8 mouse cellular contexts compared by ENCODE assay signal in the genomic region with DNA sequence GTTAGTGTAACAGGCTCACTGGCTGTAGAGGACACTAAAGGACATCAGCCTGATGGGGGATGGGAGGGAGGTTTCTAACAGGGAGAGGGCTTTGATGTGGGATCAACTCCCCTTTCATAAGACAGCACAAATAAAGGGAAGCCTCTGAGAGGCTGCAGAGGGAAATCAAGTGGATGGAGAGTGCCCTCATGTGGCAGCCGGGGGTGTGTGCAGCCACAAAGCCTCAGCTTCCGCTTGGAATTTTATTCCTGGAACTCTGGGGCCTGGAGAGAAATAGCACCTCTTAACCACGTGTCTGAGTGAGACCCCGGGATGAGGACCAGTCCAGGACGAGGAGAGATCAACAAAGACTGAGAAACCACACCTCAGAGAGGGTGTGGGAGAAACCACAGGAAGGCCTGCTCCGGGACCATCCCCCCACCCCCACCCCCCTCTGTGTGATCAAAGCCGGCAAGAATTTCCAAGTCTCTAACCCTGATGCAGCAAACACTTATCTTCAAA. TPM values are rescaled to one million over a fixed set of nuclear protein-coding genes. Genes with fewer than 3 reads are reported as not detected.
DNase-seq lines count a peak whose midpoint lies in the region; ATAC-seq lines count a peak whose summit lies in the region.

No protein-coding gene starts in this region.

- H3K36me3 ChIP-seq in hindbrain, embryonic 12.5 days = no peaks in the 10 kb centered on the region

- H3K4me2 ChIP-seq in hindbrain, embryonic 12.5 days (replicated peaks) = 0 out of 2 replicates have a peak overlapping the region, but pooled peaks have one; percentile 22

- H3K4me3 ChIP-seq in hindbrain, embryonic 12.5 days = no peak overlapping the region

- H3K27ac ChIP-seq in hindbrain, embryonic 12.5 days = 0 out of 2 replicates have a peak overlapping the region, but pooled peaks have one; percentile 42

- H3K4me1 ChIP-seq in hindbrain, embryonic 12.5 days = peaks cover 13% of the 10 kb centered on the region

- no peaks in the 10 kb centered on the region; the same call in 1 of the 2 replicates for H3K27me3 ChIP-seq in hindbrain, embryonic 12.5 days

- 0 out of 2 replicates have a peak overlapping the region, but pooled peaks have one; percentile 10 for H3K9ac ChIP-seq in hindbrain, embryonic 12.5 days

- WGBS in hindbrain, embryonic 12.5 days = 3% methylated on average over 7 of the region's 7 CpGs

- peak; percentile 86 for ATAC-seq in hindbrain, embryonic 12.5 days (ENCODE audit: low FRiP score)

- peak; percentile 91 for DNase-seq in ZHBTc4 (ENCODE audit: low read depth, low spot score)
- peak; percentile 85 to 86 for DNase-seq in cerebellum, postnatal 14 days
- peak; percentile 61 to 66 for DNase-seq in frontal cortex, postnatal 25 days (ENCODE audit: low spot score in 2 of 2)
- peak; percentile 86 to 87 for DNase-seq in layer of hippocampus, postnatal 10 days (ENCODE audit: low spot score in 2 of 2)
- DNase-seq in lung, postnatal 14 days = peak; percentile 77
- DNase-seq in retina, postnatal 7 days (ENCODE audit: low read depth, low spot score) = peak; percentile 61
- DNase-seq in urinary bladder, postnatal 4 days (ENCODE audit: low spot score in 2 of 2) = peak; percentile 62 to 79

- no peaks in the 10 kb centered on the region for H3K9me3 ChIP-seq in hindbrain, embryonic 12.5 days (replicated peaks)

RNA-seq across cellular contexts. Expression of a gene that starts 27.2 kb away (rescaled TPM):
- 1.1 and 1.4 TPM in 2 replicates for polyA plus RNA-seq in hindbrain, embryonic 12.5 days (2016; fragmentation: Nextera tagmentation; extraction: Ambion mirVana)
- 10 to 100 TPM; 40.1 to 43.0 TPM for total RNA-seq in layer of hippocampus, postnatal 10 days (2021)

RNA-seq across cellular contexts. Expression of a gene that starts 39.4 kb away (rescaled TPM):
- 0.08 and 0.31 TPM in 2 replicates for polyA plus RNA-seq in hindbrain, embryonic 12.5 days (2016; fragmentation: Nextera tagmentation; extraction: Ambion mirVana)
- 1 to 10 TPM; 2.0 to 2.8 TPM for total RNA-seq in layer of hippocampus, postnatal 10 days (2021)
